Mouse (Mus musculus) MN1 (cell line): ENCODE data around the gene Adam26b.
"Not testable (repeated sequence)": the region's sequence is repeated elsewhere in the genome, so short reads cannot be mapped to it uniquely, and the experiment has no call there.

Experiments used
- DNase-seq: peaks from one replicate; pipeline ENCODE4 v3.0.0-alpha.2; 2016; ENCODE audit warnings: low spot score

The Adam26b gene

GRCm38 (mm10) chr8:43528006-43528405 is at the start of gene Adam26b:
TSS of gene Adam26b (minus strand) at chr8:43528106.
- DNase-seq: not testable (repeated sequence)

DNA sequence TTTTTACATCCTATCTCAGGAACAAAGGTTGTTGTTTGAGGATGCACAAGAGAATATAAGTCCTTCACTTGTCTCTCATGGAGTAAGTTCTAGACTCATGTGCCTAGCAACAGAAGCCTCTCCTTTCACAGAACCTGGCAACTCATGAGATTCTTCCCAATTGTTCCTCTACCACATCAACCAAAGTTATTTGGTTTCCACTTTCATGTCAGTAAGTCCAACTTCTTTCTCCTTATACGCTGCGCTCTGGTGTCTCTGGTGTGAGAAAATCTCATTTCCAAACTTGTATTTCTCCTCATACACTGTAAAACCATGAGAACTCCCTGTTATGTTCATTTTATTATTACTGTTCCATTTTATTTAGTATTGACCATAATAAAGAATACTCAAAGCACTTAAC is 48.7 kb upstream of the Adam26b start, which contains the start of gene Adam26a:
TSS of gene Adam26a (minus strand) at position 101 of the 400 bp plus-strand sequence.
- DNase-seq: not testable (repeated sequence)
